Mouse (Mus musculus) hindlimb bud, embryonic 11.5 days (tissue): Measurements from ENCODE around the gene Rasl11a.
"Not testable (repeated sequence)": the region's sequence is repeated elsewhere in the genome, so short reads cannot be mapped to it uniquely, and the experiment has no call there.

Source experiments
- DNase-seq: peaks from one replicate; pipeline ENCODE4 v3.0.0-alpha.2; 2012; ENCODE audit warnings: low read depth, low spot score; ENCODE audit errors: extremely low spot score

Rasl11a gene

DNA sequence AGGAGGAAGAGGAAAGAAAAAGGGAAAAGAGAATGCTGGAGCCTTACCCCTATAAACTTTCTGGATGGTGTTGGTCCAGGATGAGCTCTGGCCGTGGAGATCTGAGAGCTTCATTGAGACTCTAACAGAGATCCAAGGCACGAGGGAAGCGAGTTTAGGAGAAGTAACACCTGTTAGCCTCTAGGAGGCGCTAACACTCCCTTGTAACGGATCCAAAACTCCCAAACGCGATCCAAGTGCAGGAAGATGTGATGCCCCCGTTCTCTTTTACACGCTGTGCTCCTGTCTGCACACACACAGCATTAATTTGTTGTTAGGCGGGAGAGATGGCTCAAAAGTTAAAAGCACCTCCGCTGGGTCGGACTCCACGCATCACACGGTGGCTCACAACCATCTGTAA lies 46.3 kb downstream of the Rasl11a start:
- DNase-seq, result no peak

GRCm38 (mm10) chr5:146892904-146893303 lies 48.0 kb downstream of the Rasl11a start:
- no peak for DNase-seq

GRCm38 (mm10) chr5:146893478-146894182 lies 48.8 kb downstream of the Rasl11a start:
- no peak for DNase-seq

DNA sequence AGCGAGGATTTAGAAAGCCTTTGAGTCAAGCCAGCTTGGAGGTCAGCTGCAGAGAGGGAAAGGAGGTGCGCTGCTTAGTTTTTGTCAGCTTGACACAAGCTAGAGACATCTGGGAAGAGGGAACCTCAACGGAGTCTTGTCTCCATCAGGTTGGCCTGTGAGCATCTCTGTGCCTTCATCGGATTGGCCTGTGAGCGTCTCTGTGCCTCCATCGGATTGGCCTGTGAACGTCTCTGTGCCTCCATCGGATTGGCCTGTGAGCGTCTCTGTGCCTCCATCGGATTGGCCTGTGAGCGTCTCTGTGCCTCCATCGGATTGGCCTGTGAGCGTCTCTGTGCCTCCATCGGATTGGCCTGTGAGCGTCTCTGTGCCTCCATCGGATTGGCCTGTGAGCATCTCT lies 50.8 kb downstream of the Rasl11a start:
- not testable (repeated sequence) for DNase-seq

DNA sequence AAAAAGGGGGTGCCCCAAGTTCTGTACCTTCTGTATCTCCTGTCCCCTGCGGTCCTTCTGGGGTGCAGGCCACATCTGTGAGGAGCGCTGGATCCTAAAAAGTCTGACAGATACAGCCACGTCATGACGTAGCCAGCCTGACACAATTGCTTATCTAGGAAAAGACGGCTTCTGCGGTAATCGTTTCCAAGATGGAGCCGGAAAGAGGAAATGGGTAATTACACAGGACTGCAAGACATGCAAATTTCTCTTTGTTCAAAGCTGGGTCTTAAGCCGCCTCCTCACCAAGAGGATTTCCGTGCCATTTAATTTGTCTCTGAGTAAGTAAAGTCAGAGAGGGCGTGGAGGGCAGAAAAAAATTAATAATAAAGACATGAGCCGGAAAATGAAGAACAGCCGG lies 52.1 kb downstream of the Rasl11a start:
- no peak for DNase-seq
